Mouse (Mus musculus): ENCODE measurements at regions not wholly inside any gene's neighbourhood (a gene's known extent, or its start where the extent isn't known, plus 50 kb on each side); places are given as distances from the start of the nearest gene placed in this dataset.

- no peak for DNase-seq (ENCODE audit: extremely low spot score in 1 of 2, low spot score in 1 of 2)
These were observed 58.4 kb downstream of the Sox11 start for GRCm38 (mm10) chr12:27283964-27284363.

- no peak for DNase-seq (ENCODE audit: extremely low spot score in 1 of 2, low spot score in 1 of 2)
These were observed 80.4 kb downstream of the Sox11 start for GRCm38 (mm10) chr12:27261965-27262364.

GRCm38 (mm10) chr12:27254125-27254524, 88.2 kb downstream of the Sox11 start:
- DNase-seq (ENCODE audit: extremely low spot score in 1 of 2, low spot score in 1 of 2): no peak

GRCm38 (mm10) chr12:27251521-27251920, 90.9 kb downstream of the Sox11 start:
- no peak for DNase-seq (ENCODE audit: extremely low spot score in 1 of 2, low spot score in 1 of 2)

GRCm38 (mm10) chr12:27248545-27248855, 93.9 kb downstream of the Sox11 start:
- DNase-seq (ENCODE audit: extremely low spot score in 1 of 2, low spot score in 1 of 2): peak in 1 of 2 experiments; percentile 15

- peak in 1 of 2 experiments; percentile 18 for DNase-seq (ENCODE audit: extremely low spot score in 1 of 2, low spot score in 1 of 2)
These were observed 94.4 kb downstream of the Sox11 start for GRCm38 (mm10) chr12:27247756-27248544.

- DNase-seq (ENCODE audit: extremely low spot score in 1 of 2, low spot score in 1 of 2): no peak
These were observed 106.6 kb downstream of the Sox11 start for GRCm38 (mm10) chr12:27235748-27236147.

GRCm38 (mm10) chr12:27221541-27221940, 120.8 kb downstream of the Sox11 start:
- DNase-seq (ENCODE audit: extremely low spot score in 1 of 2, low spot score in 1 of 2): no peak

GRCm38 (mm10) chr12:27201191-27201590, 141.2 kb downstream of the Sox11 start:
- no peak for DNase-seq (ENCODE audit: extremely low spot score in 1 of 2, low spot score in 1 of 2)

- no peak for DNase-seq (ENCODE audit: extremely low spot score in 1 of 2, low spot score in 1 of 2)
These were observed 148.4 kb downstream of the Sox11 start for GRCm38 (mm10) chr12:27194001-27194400.

- no peak for DNase-seq (ENCODE audit: extremely low spot score in 1 of 2, low spot score in 1 of 2)
These were observed 150.5 kb downstream of the Sox11 start for GRCm38 (mm10) chr12:27191916-27192315.

- DNase-seq (ENCODE audit: extremely low spot score in 1 of 2, low spot score in 1 of 2): no peak
These were observed 154.9 kb downstream of the Sox11 start for GRCm38 (mm10) chr12:27187480-27187879.

- DNase-seq (ENCODE audit: extremely low spot score in 1 of 2, low spot score in 1 of 2): no peak
These were observed 159.7 kb downstream of the Sox11 start for GRCm38 (mm10) chr12:27182397-27183375.

GRCm38 (mm10) chr12:27173561-27173960, 168.8 kb downstream of the Sox11 start:
- DNase-seq (ENCODE audit: extremely low spot score in 1 of 2, low spot score in 1 of 2): no peak

- DNase-seq (ENCODE audit: extremely low spot score in 1 of 2, low spot score in 1 of 2): no peak
These were observed 169.2 kb downstream of the Sox11 start for GRCm38 (mm10) chr12:27173151-27173550.

GRCm38 (mm10) chr12:27171595-27171994, 170.8 kb downstream of the Sox11 start:
- no peak for DNase-seq (ENCODE audit: extremely low spot score in 1 of 2, low spot score in 1 of 2)

GRCm38 (mm10) chr12:27164920-27165504, 177.4 kb downstream of the Sox11 start:
- DNase-seq (ENCODE audit: extremely low spot score in 1 of 2, low spot score in 1 of 2): no peak

- peak in 1 of 2 experiments; percentile 56 for DNase-seq (ENCODE audit: extremely low spot score in 1 of 2, low spot score in 1 of 2)
These were observed 182.2 kb downstream of the Sox11 start for GRCm38 (mm10) chr12:27160063-27160686.

- DNase-seq (ENCODE audit: extremely low spot score in 1 of 2, low spot score in 1 of 2): peak in 1 of 2 experiments; percentile 36
These were observed 182.8 kb downstream of the Sox11 start for GRCm38 (mm10) chr12:27159416-27160062.
